Mouse (Mus musculus) neural tube, embryonic 13.5 days (tissue): ENCODE results near the gene Atxn1l. TPM values are rescaled to one million over a fixed set of nuclear protein-coding genes. Genes with fewer than 3 reads are reported as not detected.
A peak's percentile ranks its signal among the peaks of the same experiment; 100 is the strongest.

Source experiments
- ATAC-seq: fragments of 200-750 bp; cut with Nextera tagmentation; 2 replicates; pipeline ENCODE4 v1.8.0; 2017; ENCODE audit warnings: low read depth, mild to moderate bottlenecking, moderate TSS enrichment, moderate library complexity
- H3K27ac ChIP-seq: fragments of 300-500 bp; sonication (generic); replicated peaks from 2 replicates; pipeline ENCODE4 v1.5.1; 2015; ENCODE audit warnings: moderate library complexity, mild to moderate bottlenecking, inconsistent platforms
- H3K27me3 ChIP-seq: fragments of 300-500 bp; sonication (generic); 2 replicates; pipeline ENCODE4 v1.6.1; 2015; ENCODE audit warnings: mild to moderate bottlenecking, inconsistent platforms
- H3K36me3 ChIP-seq: fragments of 300-500 bp; sonication (generic); 2 replicates; pipeline ENCODE4 v1.6.1; 2015; ENCODE audit warnings: mild to moderate bottlenecking, inconsistent platforms
- H3K4me1 ChIP-seq: fragments of 300-500 bp; sonication (generic); replicated peaks from 2 replicates; pipeline ENCODE4 v1.6.1; 2015; ENCODE audit warnings: inconsistent platforms
- H3K4me2 ChIP-seq: fragments of 300-500 bp; sonication (generic); 2 replicates; pipeline ENCODE4 v1.6.1; 2015; ENCODE audit warnings: inconsistent platforms, mild to moderate bottlenecking, moderate library complexity
- H3K4me3 ChIP-seq: fragments of 300-500 bp; sonication (generic); 2 replicates; pipeline ENCODE4 v1.5.1; 2015; ENCODE audit warnings: mild to moderate bottlenecking, inconsistent platforms
- H3K9ac ChIP-seq: fragments of 300-500 bp; sonication (generic); 2 replicates; pipeline ENCODE4 v1.6.1; 2015; ENCODE audit warnings: moderate library complexity, mild to moderate bottlenecking, inconsistent platforms
- H3K9me3 ChIP-seq: fragments of 300-500 bp; sonication (generic); 2 replicates; pipeline ENCODE4 v1.6.1; 2016; ENCODE audit warnings: inconsistent platforms
- WGBS: fragments of 180-500 bp; shearing (Covaris S2); methylation state at CpG from one replicate; pipeline ENCODE4 v1.1.7; 2015; 5-methylcytosine and 5-hydroxymethylcytosine counted together
- polyA plus RNA-seq: library from polyadenylated mRNA; unstranded; fragments of >200 nt; fragmentation: Nextera tagmentation; extraction: Ambion mirVana; gene quantifications from 2 replicates; pipeline ENCODE4 v1.2.1, GENCODE M21; 2015

Gene Atxn1l
- 3.5 and 3.7 TPM in 2 replicates for polyA plus RNA-seq

DNA sequence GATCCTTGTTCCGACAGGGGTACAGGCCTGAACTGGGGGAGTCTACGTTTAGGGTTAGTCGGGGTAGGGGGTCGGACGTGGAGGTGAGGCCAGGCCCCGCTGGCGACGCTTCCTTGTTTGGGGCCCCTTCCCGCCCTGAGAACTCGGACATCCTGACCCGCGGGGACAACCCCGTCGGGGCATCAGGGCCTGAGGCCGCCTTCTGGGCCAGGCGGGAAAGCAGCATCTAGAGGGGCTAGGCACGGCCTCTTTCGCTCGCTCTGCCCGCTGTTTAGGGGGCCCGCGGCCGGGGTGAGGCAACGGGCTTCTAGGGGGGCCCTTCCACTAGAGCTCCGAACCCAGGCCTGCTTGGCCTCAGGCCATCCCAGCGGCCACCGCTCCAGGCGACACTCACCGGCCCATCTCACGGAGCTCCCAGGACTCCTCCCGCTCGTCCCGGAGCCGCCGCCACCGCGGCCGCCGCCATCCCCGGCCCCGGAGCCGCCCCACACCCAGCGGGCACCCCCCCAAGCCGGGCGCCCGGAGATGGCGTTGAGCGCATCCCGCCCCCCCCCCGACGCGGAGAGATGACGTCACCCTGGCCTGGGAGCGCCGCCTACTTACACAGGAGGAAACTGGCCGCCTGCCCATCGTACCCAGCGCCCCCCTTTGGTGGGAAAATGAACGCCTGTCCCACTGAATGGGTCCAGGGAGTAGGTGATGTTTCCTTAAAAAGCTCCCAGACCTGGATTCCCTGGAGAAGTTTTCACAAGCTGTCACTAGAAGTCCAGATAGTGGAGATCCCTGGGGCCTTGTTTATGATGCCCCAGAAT is at the start of gene Atxn1l:
TSS of gene Atxn1l (minus strand) at position 503 of the 812 bp plus-strand sequence.
- Histone ChIP-seq H3K27ac (peak within 1 kb of the TSS; percentile 38; the same call in 1 of the 2 replicates), H3K27me3 (no peaks in the 10 kb centered on the region), H3K4me2 (peak within 1 kb of the TSS; percentile 86), H3K4me3 (peak within 1 kb of the TSS; percentile 99), H3K9me3 (no peaks in the 10 kb centered on the region), H3K36me3 (peaks cover 25% of the 10 kb centered on the region), H3K4me1 (peaks cover 20% of the 10 kb centered on the region), H3K9ac (peak within 1 kb of the TSS; percentile 98)
- peak; percentile 91 for ATAC-seq
- WGBS, result under 1% methylated on average over 47 of the region's 59 CpGs

DNA sequence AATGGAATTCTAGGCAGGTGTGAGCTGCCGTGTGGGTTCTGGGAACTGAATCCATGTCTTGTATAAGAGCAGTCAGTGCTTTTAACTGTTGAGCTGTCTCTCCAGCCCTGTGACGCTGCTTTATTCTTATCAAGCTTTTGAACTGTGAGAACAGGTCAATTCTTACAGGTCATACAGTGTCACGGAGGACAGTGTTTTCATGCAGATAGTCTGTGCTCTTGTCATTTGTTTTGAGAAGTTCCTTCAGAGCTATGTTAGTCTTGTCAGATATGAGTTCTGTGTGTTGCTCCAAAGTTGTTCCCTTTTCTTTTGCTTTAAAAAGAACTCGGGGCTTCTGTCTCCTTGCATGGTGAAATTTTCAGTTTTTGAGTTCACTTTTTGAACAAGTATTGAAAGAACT is 43.0 kb upstream of the Atxn1l start:
- no peak for ATAC-seq
- Histone ChIP-seq H3K9me3 (no peaks in the 10 kb centered on the region), H3K4me1 (peaks cover 23% of the 10 kb centered on the region), H3K27ac (no peak overlapping the region), H3K4me2 (peak overlapping the region; percentile 97), H3K27me3 (peaks cover 12% of the 10 kb centered on the region), H3K9ac (no peak overlapping the region), H3K36me3 (no peaks in the 10 kb centered on the region), H3K4me3 (peak overlapping the region; percentile 99)
- WGBS, result 78% methylated on average over 4 of the region's 4 CpGs

DNA sequence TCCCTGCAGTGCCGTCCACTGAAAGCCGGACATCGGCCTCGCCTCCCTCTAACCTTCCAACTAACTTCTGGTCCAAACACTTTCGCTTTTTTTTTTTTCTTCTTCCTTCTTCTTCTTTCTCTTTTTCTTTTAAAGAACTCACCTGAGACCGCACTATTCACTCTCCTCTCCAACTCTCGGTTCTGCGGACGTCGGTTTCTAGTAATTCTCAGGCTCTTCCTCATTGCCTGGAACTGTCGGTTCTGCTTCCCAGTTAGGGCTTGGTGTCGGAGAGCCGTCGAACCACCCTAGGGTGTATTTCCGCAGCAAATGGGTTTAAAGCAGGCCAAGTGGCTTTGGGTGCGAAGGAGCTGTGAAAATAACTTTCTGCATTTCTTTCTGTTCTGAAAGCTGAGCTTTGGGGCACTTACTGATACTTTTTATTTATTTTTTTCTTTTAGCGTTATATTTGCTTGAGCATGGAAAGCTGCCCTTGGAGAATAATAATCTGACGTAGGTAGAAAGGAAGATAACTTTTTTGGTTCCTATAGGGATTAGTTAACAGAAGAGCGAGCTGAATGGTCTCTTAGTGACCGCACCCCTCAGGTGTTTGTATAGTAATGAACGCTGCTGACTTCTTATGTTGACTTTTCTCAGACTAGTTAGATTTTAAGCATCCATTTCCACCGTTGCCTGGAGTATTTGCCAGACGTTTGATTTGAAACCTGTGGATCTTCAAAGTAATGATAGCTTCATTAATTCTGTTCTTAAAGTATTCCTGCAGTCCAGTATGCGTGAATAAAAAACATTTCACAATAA is 42.1 kb upstream of the Atxn1l start:
- H3K9me3 ChIP-seq, result no peaks in the 10 kb centered on the region
- H3K4me1 ChIP-seq, result peaks cover 23% of the 10 kb centered on the region
- H3K4me3 ChIP-seq, result peak overlapping the region; percentile 99
- H3K4me2 ChIP-seq, result peak overlapping the region; percentile 97
- H3K27ac ChIP-seq, result peak overlapping the region; percentile 99
- 25% methylated on average over 24 of the region's 24 CpGs for whole genome bisulfite sequencing
- peaks cover 18% of the 10 kb centered on the region for H3K27me3 ChIP-seq
- no peaks in the 10 kb centered on the region for H3K36me3 ChIP-seq
- H3K9ac ChIP-seq, result peak overlapping the region; percentile 96
- no peak for ATAC-seq

DNA sequence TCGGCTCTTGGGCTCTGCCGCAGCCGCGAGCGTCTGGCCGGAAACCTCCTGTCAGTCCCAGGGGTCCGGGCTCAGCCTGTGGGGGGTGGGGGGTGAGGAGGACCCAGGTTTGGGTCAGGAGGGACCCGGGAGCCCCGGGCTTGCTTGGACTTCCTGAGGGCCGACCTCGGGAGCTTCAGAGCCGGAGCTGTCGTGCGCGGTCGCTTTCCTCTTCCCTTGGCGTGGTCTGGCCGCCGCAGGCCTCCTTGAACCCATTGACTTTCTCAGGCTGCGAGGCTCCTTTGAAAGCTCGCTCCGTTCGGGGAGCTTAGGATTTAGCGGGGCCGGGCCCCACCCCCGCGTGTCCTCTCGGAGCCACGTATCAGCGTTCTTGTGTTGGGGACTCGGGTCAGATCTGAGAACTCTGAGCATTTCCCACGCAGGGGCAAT is 41.5 kb upstream of the Atxn1l start:
- Histone ChIP-seq H3K4me3 (peak overlapping the region; percentile 99), H3K27ac (peak overlapping the region; percentile 99), H3K9ac (peak overlapping the region; percentile 96), H3K4me1 (peaks cover 23% of the 10 kb centered on the region), H3K27me3 (peaks cover 23% of the 10 kb centered on the region), H3K4me2 (peak overlapping the region; percentile 97), H3K36me3 (no peaks in the 10 kb centered on the region), H3K9me3 (no peaks in the 10 kb centered on the region)
- WGBS, result under 1% methylated on average over 32 of the region's 32 CpGs
- peak; percentile 72 for ATAC-seq

DNA sequence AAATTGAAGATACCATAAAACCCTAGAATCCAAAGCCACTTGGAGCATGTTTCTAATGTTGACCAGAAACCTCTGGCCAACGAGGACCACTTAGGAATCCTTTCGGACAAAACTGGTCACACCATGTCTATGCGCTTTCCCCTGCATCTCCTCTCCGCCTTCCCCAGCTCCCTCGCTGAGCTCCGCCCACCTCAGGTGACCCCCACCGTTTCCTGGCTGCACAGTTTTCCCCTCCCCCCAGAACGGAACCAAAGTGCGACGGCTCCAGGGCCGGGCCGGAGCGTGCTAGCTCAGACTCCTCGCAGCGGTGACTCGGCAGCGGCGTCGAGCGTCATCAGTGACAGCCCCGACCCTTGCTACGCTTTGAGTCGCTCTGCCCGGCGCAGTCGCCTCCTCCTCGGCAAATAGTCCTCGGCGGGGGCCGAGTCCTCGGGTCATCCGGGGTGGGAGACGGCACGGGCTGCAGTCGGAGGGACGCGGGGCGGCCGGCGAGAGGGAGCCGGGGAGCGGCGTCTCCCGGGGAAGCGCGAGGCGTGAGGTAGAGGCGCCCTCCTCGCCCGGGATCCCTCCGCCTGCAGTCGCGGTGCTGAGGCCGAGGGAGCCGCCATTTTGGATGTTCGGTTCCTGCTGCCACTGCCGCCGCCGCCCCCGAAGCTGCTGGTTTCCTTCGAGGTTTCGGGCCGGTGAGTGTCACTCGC is 40.9 kb upstream of the Atxn1l start, which contains the start of gene Ap1g1:
TSS of gene Ap1g1 (plus strand) at position 275 of the 698 bp plus-strand sequence.
- H3K4me1 ChIP-seq, result peaks cover 22% of the 10 kb centered on the region
- WGBS, result under 1% methylated on average over 60 of the region's 64 CpGs

DNA sequence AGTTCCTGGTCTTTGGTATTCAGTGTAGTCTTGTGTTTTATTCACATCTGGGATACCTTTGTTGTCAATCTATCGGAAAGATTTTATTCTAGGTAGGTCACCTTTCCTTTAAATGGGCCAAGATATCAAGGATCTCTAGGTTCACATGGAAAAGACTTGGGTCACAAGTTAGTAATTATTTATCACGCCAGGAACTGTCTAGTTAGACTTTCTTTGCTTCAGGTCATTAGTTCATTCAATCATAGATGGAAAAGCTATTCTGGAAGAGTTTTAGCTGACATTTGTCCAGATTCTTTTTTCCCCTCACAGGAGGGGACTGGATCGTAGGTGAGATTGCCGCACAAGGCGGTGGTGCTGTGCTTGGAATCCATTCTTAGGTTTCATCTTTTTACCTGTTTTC is 40.3 kb upstream of the Atxn1l start:
- 26% methylated on average over 5 of the region's 5 CpGs for WGBS
- Histone ChIP-seq H3K36me3 (no peaks in the 10 kb centered on the region), H3K9me3 (no peaks in the 10 kb centered on the region), H3K27me3 (peaks cover 32% of the 10 kb centered on the region), H3K4me3 (peak overlapping the region; percentile 99), H3K27ac (peak overlapping the region; percentile 99), H3K4me2 (peak overlapping the region; percentile 97), H3K9ac (peak overlapping the region; percentile 61), H3K4me1 (peaks cover 20% of the 10 kb centered on the region)
- ATAC-seq, result peak; percentile 1; the same call in 1 of the 2 replicates

More for the DNA sequence above, 40.9 kb upstream of the Atxn1l start, which contains the start of gene Ap1g1:
- ATAC-seq, result peak; percentile 99
- peaks cover 28% of the 10 kb centered on the region for H3K27me3 ChIP-seq
- no peaks in the 10 kb centered on the region for H3K36me3 ChIP-seq
- no peaks in the 10 kb centered on the region for H3K9me3 ChIP-seq
- peak within 1 kb of the TSS; percentile 97 for H3K4me2 ChIP-seq
- peak within 1 kb of the TSS; percentile 96 for H3K9ac ChIP-seq
- H3K4me3 ChIP-seq, result peak within 1 kb of the TSS; percentile 99
- H3K27ac ChIP-seq, result peak within 1 kb of the TSS; percentile 99

DNA sequence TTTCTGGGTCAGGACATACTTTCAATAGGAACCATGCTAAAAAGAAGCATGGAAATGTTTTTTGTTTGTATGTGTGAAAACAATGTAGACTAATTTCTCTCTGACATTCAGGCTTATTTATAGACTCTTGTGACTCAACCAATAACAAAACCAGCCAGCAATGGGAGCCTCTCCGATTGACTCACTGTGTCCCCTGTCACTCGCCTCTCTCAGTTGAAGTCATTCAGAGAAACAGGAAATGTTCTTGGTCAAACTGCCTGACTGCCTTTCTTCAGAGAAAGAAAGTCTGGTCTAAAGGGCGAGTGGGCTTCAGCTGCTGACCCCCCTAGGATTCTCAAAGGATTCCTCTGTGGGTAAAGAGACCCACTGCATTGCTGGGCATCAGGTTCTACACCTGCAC is 35.6 kb upstream of the Atxn1l start:
- H3K4me2 ChIP-seq, result no peak overlapping the region
- H3K4me1 ChIP-seq, result no peaks in the 10 kb centered on the region
- no peak overlapping the region for H3K27ac ChIP-seq
- 48% methylated on average over 3 of the region's 3 CpGs for WGBS
- H3K4me3 ChIP-seq, result no peak overlapping the region
- H3K36me3 ChIP-seq, result no peaks in the 10 kb centered on the region
- no peak for ATAC-seq
- peaks cover 38% of the 10 kb centered on the region for H3K27me3 ChIP-seq
- H3K9me3 ChIP-seq, result no peaks in the 10 kb centered on the region
- H3K9ac ChIP-seq, result no peak overlapping the region

DNA sequence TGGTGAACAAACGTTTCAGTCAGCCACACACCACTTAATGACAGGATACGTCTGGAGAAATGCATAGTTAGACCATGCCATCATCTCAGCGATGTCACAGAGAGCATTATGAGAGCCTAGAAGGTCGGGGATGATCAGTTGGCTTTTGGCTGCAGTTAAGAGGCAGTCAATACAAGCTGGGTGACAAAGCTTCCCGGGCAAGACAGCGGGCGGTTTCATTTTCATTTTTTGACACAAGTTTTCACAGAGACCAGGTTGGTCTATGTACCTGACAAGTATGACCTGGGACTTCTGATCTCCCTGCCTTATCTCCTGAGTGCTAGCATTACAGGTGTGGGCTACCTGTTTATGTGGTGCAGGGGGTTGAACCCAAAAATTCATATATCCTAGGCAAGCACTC is 28.5 kb upstream of the Atxn1l start:
- ATAC-seq, result no peak
- H3K9ac ChIP-seq, result no peak overlapping the region
- H3K27me3 ChIP-seq, result no peaks in the 10 kb centered on the region
- no peak overlapping the region for H3K4me2 ChIP-seq
- H3K27ac ChIP-seq, result no peak overlapping the region
- H3K4me1 ChIP-seq, result no peaks in the 10 kb centered on the region
- no peaks in the 10 kb centered on the region for H3K36me3 ChIP-seq
- 74% methylated on average over 7 of the region's 7 CpGs for WGBS
- no peak overlapping the region for H3K4me3 ChIP-seq
- peaks cover 10% of the 10 kb centered on the region; the same call in 1 of the 2 replicates for H3K9me3 ChIP-seq

DNA sequence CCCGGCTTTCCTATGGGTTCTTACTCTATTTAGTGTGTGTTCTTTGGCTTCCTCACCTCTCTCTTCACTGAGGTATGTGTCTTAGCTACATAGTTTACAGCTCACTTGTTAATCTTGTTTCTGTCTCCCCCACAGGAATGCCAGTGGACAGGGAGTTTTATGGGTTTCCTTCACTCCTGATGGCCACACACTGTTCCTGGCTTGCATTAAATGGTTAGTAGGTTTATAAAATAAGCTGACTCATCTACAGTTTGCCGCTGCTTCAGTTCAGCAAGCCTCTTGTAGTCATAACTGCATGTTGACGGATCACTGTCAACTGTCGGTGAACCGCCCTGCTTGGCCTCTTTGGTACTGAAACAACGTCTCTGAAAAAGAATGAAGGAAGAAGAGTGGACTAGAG is 26.5 kb upstream of the Atxn1l start:
- H3K9me3 ChIP-seq, result peaks cover 10% of the 10 kb centered on the region; the same call in 1 of the 2 replicates

DNA sequence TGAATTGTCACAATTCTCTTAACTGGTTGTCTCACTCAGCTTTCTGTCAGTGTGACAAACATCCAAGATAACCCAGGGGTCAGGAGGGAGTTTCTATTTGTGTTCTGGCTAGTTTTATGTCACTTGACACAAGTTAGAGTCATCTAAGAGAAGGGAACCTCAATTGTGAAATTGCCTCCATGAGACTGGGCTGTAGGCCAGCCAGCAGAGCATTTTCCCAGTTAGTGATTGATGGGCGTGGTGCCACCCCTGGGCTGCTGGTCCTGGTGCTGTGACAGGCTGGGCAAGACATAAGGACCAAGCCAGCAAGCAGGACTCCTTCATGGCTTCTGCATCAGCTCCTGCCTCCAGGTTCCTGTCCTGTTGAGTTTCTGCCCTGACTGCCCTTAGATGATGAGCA is 22.7 kb upstream of the Atxn1l start:
- WGBS, result 40% methylated on average over 1 of the region's 1 CpGs

More for the DNA sequence above, 26.5 kb upstream of the Atxn1l start:
- Histone ChIP-seq H3K36me3 (no peaks in the 10 kb centered on the region), H3K4me2 (no peak overlapping the region), H3K27ac (no peak overlapping the region), H3K9ac (no peak overlapping the region), H3K4me1 (no peaks in the 10 kb centered on the region), H3K4me3 (no peak overlapping the region), H3K27me3 (no peaks in the 10 kb centered on the region)
- ATAC-seq, result no peak
- WGBS, result 92% methylated on average over 6 of the region's 6 CpGs

DNA sequence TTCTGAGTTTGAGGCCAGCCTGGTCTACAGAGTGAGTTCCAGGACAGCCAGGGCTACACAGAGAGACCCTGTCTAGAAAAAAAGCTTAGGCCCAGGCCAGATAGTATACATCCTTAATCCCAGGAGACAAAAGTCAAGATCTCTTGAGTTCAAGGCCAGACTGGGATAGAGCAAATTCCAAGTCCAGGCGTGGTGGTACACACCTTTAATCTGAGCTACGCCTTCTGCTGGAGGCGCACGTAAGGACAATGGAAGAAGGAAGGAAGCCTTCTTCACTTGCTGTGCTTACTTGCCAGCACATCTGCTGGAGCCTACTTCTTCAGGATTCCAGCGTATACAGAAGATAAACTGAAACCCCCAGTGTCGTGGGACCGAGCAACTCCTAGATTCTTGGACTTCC is 21.9 kb upstream of the Atxn1l start:
- 90% methylated on average over 7 of the region's 7 CpGs for WGBS
- no peak overlapping the region for H3K9ac ChIP-seq
- no peaks in the 10 kb centered on the region for H3K36me3 ChIP-seq
- no peak for ATAC-seq
- H3K27ac ChIP-seq, result no peak overlapping the region
- no peaks in the 10 kb centered on the region for H3K4me1 ChIP-seq
- H3K27me3 ChIP-seq, result no peaks in the 10 kb centered on the region
- H3K4me2 ChIP-seq, result no peak overlapping the region
- H3K4me3 ChIP-seq, result no peak overlapping the region
- peaks cover 10% of the 10 kb centered on the region; the same call in 1 of the 2 replicates for H3K9me3 ChIP-seq

More for the DNA sequence above, 22.7 kb upstream of the Atxn1l start:
- Histone ChIP-seq H3K4me2 (no peak overlapping the region), H3K4me3 (no peak overlapping the region), H3K9me3 (peaks cover 10% of the 10 kb centered on the region; the same call in 1 of the 2 replicates), H3K27ac (no peak overlapping the region), H3K36me3 (no peaks in the 10 kb centered on the region), H3K4me1 (no peaks in the 10 kb centered on the region), H3K9ac (no peak overlapping the region), H3K27me3 (no peaks in the 10 kb centered on the region)
- no peak for ATAC-seq
